Comparison of ENCODE assay signal across 9 mouse cellular contexts in the genomic region with DNA sequence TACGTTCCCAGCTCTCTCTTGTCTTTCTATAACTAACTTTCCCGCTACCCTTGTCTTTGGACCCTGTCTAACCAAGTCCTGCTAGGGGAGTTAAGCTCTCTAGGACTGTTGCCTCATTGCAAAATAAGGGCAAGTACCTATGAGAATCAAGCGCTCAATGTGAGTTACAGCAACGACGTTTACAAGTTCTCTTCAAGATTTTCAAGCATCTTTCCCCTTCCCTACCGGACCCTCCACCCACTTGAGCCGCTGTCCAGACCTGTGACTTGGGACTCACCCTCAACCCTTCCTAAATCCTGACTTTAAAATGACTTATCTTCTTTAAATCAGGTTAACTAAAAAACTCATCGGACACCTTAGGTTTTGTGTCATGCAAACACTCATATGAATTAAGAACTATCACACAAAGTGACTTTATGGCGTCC. TPM values are rescaled to one million over a fixed set of nuclear protein-coding genes. Genes with fewer than 3 reads are reported as not detected.
DNase-seq lines count a peak whose midpoint lies in the region; ATAC-seq and TF ChIP-seq lines count a peak whose summit lies in the region.
"Had no signal": no experiment of that assay in that cellular context is flagged by ENCODE, and none has a peak within 500 bp of the region (broad histone marks: within the 10 kb centered on the region; RNA-seq: fewer than 3 reads in every experiment).

No protein-coding gene starts in this region.

- H3K9me3 ChIP-seq in neural tube, embryonic 11.5 days (ENCODE audit: control insufficient read depth, low read length), result no peaks in the 10 kb centered on the region
- H3K9me3 ChIP-seq in heart, embryonic 16.5 days (replicated peaks; ENCODE audit: control insufficient read depth, low read length), result no peaks in the 10 kb centered on the region
- no peaks in the 10 kb centered on the region for H3K9me3 ChIP-seq in liver, embryonic 14.5 days (ENCODE audit: control insufficient read depth, low read length)
- H3K9me3 ChIP-seq in stomach, embryonic 14.5 days (ENCODE audit: control insufficient read depth, low read depth, low read length), result no peaks in the 10 kb centered on the region

- intact Hi-C loops in left cerebral cortex, postnatal 4 days (cut with DNase I), result no loop called here

- ATAC-seq in neural tube, embryonic 11.5 days (ENCODE audit: insufficient read depth, low FRiP score, low TSS enrichment), result 0 out of 2 replicates have a peak, but pooled peaks have one; percentile 1
- ATAC-seq in heart, embryonic 16.5 days (replicated peaks; ENCODE audit: extremely low read depth, insufficient read depth, low FRiP score), result peak; percentile 10
- ATAC-seq in liver, embryonic 14.5 days (ENCODE audit: insufficient read depth), result 0 out of 2 replicates have a peak, but pooled peaks have one; percentile 12
- ATAC-seq in stomach, embryonic 14.5 days (ENCODE audit: insufficient number of reproducible peaks, insufficient read depth, low FRiP score, low read depth), result no peak

- peak overlapping the region; percentile 73 for H3K4me3 ChIP-seq in neural tube, embryonic 11.5 days (ENCODE audit: low read depth, low read length)
- H3K4me3 ChIP-seq in heart, embryonic 16.5 days (ENCODE audit: low read length), result peak overlapping the region; percentile 84
- H3K4me3 ChIP-seq in liver, embryonic 14.5 days (ENCODE audit: insufficient read depth in 1 of 2, low read depth in 2 of 2, low read length in 2 of 2), result peak overlapping the region; percentile 63 to 73
- H3K4me3 ChIP-seq in stomach, embryonic 14.5 days (ENCODE audit: low read depth, low read length), result peak overlapping the region; percentile 58

- TF ChIP-seq POLR2A in brain, embryonic 14.5 days (IDR thresholded peaks at IDR 0.05; ENCODE audit: borderline replicate concordance, extremely low read depth, insufficient read depth, insufficient read length, poor library complexity, severe bottlenecking), result no peak

- no peak for DNase-seq in neural tube, embryonic 11.5 days (ENCODE audit: low spot score)
- no peak for DNase-seq in neural tube, embryonic 10.5 days (ENCODE audit: extremely low spot score, low spot score)
- DNase-seq in brain, embryonic 14.5 days (ENCODE audit: low read depth), result peak; percentile 52
- DNase-seq in liver, embryonic 14.5 days (ENCODE audit: low read depth in 3 of 3, low spot score in 3 of 3), result peak in 1 of 3 experiments; percentile 24
- DNase-seq in left cerebral cortex, postnatal 4 days, result no peak
- no peak for DNase-seq in urinary bladder, adult 2 months (ENCODE audit: low spot score)

- no peak for TF ChIP-seq EP300 in liver, embryonic 14.5 days (IDR thresholded peaks at IDR 0.05; ENCODE audit: low read depth)

- 0 out of 2 replicates have a peak, but pooled peaks cover 3% of the 10 kb centered on the region for H3K4me1 ChIP-seq in neural tube, embryonic 11.5 days (ENCODE audit: control insufficient read depth, insufficient read depth, low read length)
- H3K4me1 ChIP-seq in heart, embryonic 16.5 days (ENCODE audit: control insufficient read depth, insufficient read depth, low read length), result peaks cover 11% of the 10 kb centered on the region
- peaks cover 8 to 14% of the 10 kb centered on the region in 2 experiments; a peak in 3 of 4 replicates for H3K4me1 ChIP-seq in liver, embryonic 14.5 days (replicated peaks; ENCODE audit: control insufficient read depth in 2 of 2, insufficient read depth in 2 of 2, low read length in 1 of 2)
- H3K4me1 ChIP-seq in stomach, embryonic 14.5 days (ENCODE audit: control insufficient read depth, insufficient read depth, low read length), result 0 out of 2 replicates have a peak, but pooled peaks cover 3% of the 10 kb centered on the region

- H3K36me3 ChIP-seq in neural tube, embryonic 11.5 days (ENCODE audit: control insufficient read depth, insufficient read depth, low read length), result no peaks in the 10 kb centered on the region
- no peaks in the 10 kb centered on the region for H3K36me3 ChIP-seq in heart, embryonic 16.5 days (ENCODE audit: control insufficient read depth, insufficient read depth)
- H3K36me3 ChIP-seq in liver, embryonic 14.5 days (replicated peaks; ENCODE audit: control insufficient read depth, insufficient read depth, low read depth), result no peaks in the 10 kb centered on the region
- no peaks in the 10 kb centered on the region for H3K36me3 ChIP-seq in stomach, embryonic 14.5 days (ENCODE audit: control insufficient read depth, insufficient read depth, low read length)

- H3K4me2 ChIP-seq in neural tube, embryonic 11.5 days (ENCODE audit: low read depth), result peak overlapping the region; percentile 68
- peak overlapping the region; percentile 80 for H3K4me2 ChIP-seq in heart, embryonic 16.5 days (ENCODE audit: low read depth, low read length)
- peak overlapping the region; percentile 85 for H3K4me2 ChIP-seq in liver, embryonic 14.5 days (ENCODE audit: low read depth)
- peak overlapping the region; percentile 70 for H3K4me2 ChIP-seq in stomach, embryonic 14.5 days (replicated peaks; ENCODE audit: low read depth, low read length)

- H3K27me3 ChIP-seq in neural tube, embryonic 11.5 days (ENCODE audit: control insufficient read depth, insufficient read depth, low read length), result no peaks in the 10 kb centered on the region
- no peaks in the 10 kb centered on the region for H3K27me3 ChIP-seq in heart, embryonic 16.5 days (ENCODE audit: control insufficient read depth, insufficient read depth, low read length)
- H3K27me3 ChIP-seq in liver, embryonic 14.5 days (ENCODE audit: control insufficient read depth, insufficient read depth, low read length), result no peaks in the 10 kb centered on the region
- H3K27me3 ChIP-seq in stomach, embryonic 14.5 days (ENCODE audit: control insufficient read depth, insufficient read depth, low read length), result no peaks in the 10 kb centered on the region

- 11% methylated on average over 9 of the region's 9 CpGs for WGBS in neural tube, embryonic 11.5 days
- WGBS in heart, embryonic 16.5 days, result 4% methylated on average over 9 of the region's 9 CpGs
- WGBS in liver, embryonic 14.5 days (ENCODE audit: insufficient replicate concordance), result 8% methylated on average over 9 of the region's 9 CpGs
- 6% methylated on average over 9 of the region's 9 CpGs for WGBS in stomach, embryonic 14.5 days

- TF ChIP-seq CTCF in brain, embryonic 14.5 days (IDR thresholded peaks at IDR 0.05; ENCODE audit: borderline replicate concordance, extremely low read depth, insufficient read depth, insufficient read length), result no peak
- no peak for TF ChIP-seq CTCF in liver, embryonic 14.5 days (IDR thresholded peaks at IDR 0.05; ENCODE audit: low read depth)

- peak overlapping the region; percentile 92 for H3K27ac ChIP-seq in neural tube, embryonic 11.5 days (ENCODE audit: low read depth, low read length)
- H3K27ac ChIP-seq in heart, embryonic 16.5 days (ENCODE audit: low read length), result peak overlapping the region; percentile 100
- H3K27ac ChIP-seq in liver, embryonic 14.5 days, result peak overlapping the region; percentile 54; the same call in 1 of the 2 replicates
- peak overlapping the region; percentile 99 for H3K27ac ChIP-seq in stomach, embryonic 14.5 days (ENCODE audit: low read length)

- H3K9ac ChIP-seq in neural tube, embryonic 11.5 days (ENCODE audit: low read length), result peak overlapping the region; percentile 99
- peak overlapping the region; percentile 99 for H3K9ac ChIP-seq in heart, embryonic 16.5 days (ENCODE audit: low read length)
- H3K9ac ChIP-seq in liver, embryonic 14.5 days (replicated peaks), result peak overlapping the region; percentile 80
- H3K9ac ChIP-seq in stomach, embryonic 14.5 days (replicated peaks; ENCODE audit: low read depth, low read length), result peak overlapping the region; percentile 97

RNA-seq across cellular contexts. Expression of gene Aven, which starts 0.3 kb away (rescaled TPM):
- 7.7 and 7.8 TPM in 2 replicates for polyA plus RNA-seq in neural tube, embryonic 11.5 days (2014; fragmentation: Nextera tagmentation; extraction: Ambion mirVana)
- 6.5 and 7.2 TPM in 2 replicates for polyA plus RNA-seq in brain, embryonic 14.5 days (2012; rRNA removed)
- 4.0 and 4.6 TPM in 2 replicates for polyA plus RNA-seq in heart, embryonic 16.5 days (2015; fragmentation: Nextera tagmentation; extraction: Ambion mirVana)
- polyA plus RNA-seq in liver, embryonic 14.5 days (2012; rRNA removed), result 5.2 and 8.6 TPM in 2 replicates
- polyA plus RNA-seq in liver, embryonic 14.5 days (2014; fragmentation: Nextera tagmentation; extraction: Ambion mirVana), result 5.4 and 5.9 TPM in 2 replicates
- polyA plus RNA-seq in stomach, embryonic 14.5 days (2014; fragmentation: Nextera tagmentation; extraction: Ambion mirVana), result 7.1 and 8.0 TPM in 2 replicates
- 10 to 100 TPM in 1 of 2 experiments, 1 to 10 TPM in 1; 7.3 to 10.8 TPM for total RNA-seq in left cerebral cortex, postnatal 4 days (2021)
- 12.9 and 14.9 TPM in 2 replicates for polyA plus RNA-seq in urinary bladder, adult 2 months (2012; rRNA removed)

RNA-seq across cellular contexts. Expression of gene Chrm5, which starts 11.9 kb away (rescaled TPM):
- polyA plus RNA-seq in neural tube, embryonic 11.5 days (2014; fragmentation: Nextera tagmentation; extraction: Ambion mirVana), result not detected in 2 replicates
- 0.21 and 0.63 TPM in 2 replicates for polyA plus RNA-seq in brain, embryonic 14.5 days (2012; rRNA removed)
- not detected in 2 replicates for polyA plus RNA-seq in heart, embryonic 16.5 days (2015; fragmentation: Nextera tagmentation; extraction: Ambion mirVana)
- polyA plus RNA-seq in liver, embryonic 14.5 days (2012; rRNA removed), result not detected in 2 replicates
- polyA plus RNA-seq in liver, embryonic 14.5 days (2014; fragmentation: Nextera tagmentation; extraction: Ambion mirVana), result not detected in 2 replicates
- polyA plus RNA-seq in stomach, embryonic 14.5 days (2014; fragmentation: Nextera tagmentation; extraction: Ambion mirVana), result 0.36 TPM in 1 of 2 replicates, not detected in the other
- 1 to 10 TPM; 3.4 to 4.2 TPM for total RNA-seq in left cerebral cortex, postnatal 4 days (2021)
- not detected in 2 replicates for polyA plus RNA-seq in urinary bladder, adult 2 months (2012; rRNA removed)
- total RNA-seq: hematopoietic stem cell, adult 5-6 weeks had no signal

RNA-seq across cellular contexts. Expression of gene Emc7, which starts 37.6 kb away (rescaled TPM):
- polyA plus RNA-seq in neural tube, embryonic 11.5 days (2014; fragmentation: Nextera tagmentation; extraction: Ambion mirVana), result 11.1 and 11.6 TPM in 2 replicates
- polyA plus RNA-seq in brain, embryonic 14.5 days (2012; rRNA removed), result 10.0 and 10.2 TPM in 2 replicates
- polyA plus RNA-seq in heart, embryonic 16.5 days (2015; fragmentation: Nextera tagmentation; extraction: Ambion mirVana), result 18.3 and 19.2 TPM in 2 replicates
- 4.3 and 5.8 TPM in 2 replicates for polyA plus RNA-seq in liver, embryonic 14.5 days (2012; rRNA removed)
- polyA plus RNA-seq in liver, embryonic 14.5 days (2014; fragmentation: Nextera tagmentation; extraction: Ambion mirVana), result 13.0 and 13.3 TPM in 2 replicates
- polyA plus RNA-seq in stomach, embryonic 14.5 days (2014; fragmentation: Nextera tagmentation; extraction: Ambion mirVana), result 17.5 and 19.4 TPM in 2 replicates
- 10 to 100 TPM; 20.7 to 23.3 TPM for total RNA-seq in left cerebral cortex, postnatal 4 days (2021)
- 17.7 and 18.9 TPM in 2 replicates for polyA plus RNA-seq in urinary bladder, adult 2 months (2012; rRNA removed)
